Mouse (Mus musculus) myocyte (in vitro differentiated cells): ENCODE data around the gene Gsk3b. TPM values are rescaled to one million over a fixed set of nuclear protein-coding genes. Genes with fewer than 3 reads are reported as not detected.

Experiments used
- H3K27me3 ChIP-seq: one replicate; pipeline ENCODE4 v1.6.1; 2011; ENCODE audit not compliant: control insufficient read depth, insufficient read depth, insufficient read length
- H3K36me3 ChIP-seq: one replicate; pipeline ENCODE4 v1.6.1; 2011; ENCODE audit not compliant: control insufficient read depth, insufficient read depth
- H3K4me2 ChIP-seq: one replicate; pipeline ENCODE4 v1.6.1; 2011; ENCODE audit warnings: low read depth, control low read depth
- H3K4me3 ChIP-seq: one replicate; pipeline ENCODE4 v1.5.1; 2011; ENCODE audit warnings: mild to moderate bottlenecking, control low read depth, moderate library complexity
- H3K79me2 ChIP-seq: one replicate; pipeline ENCODE4 v1.6.1; 2011; ENCODE audit not compliant: control insufficient read depth, insufficient read depth
- H3ac ChIP-seq: one replicate; pipeline ENCODE4 v1.6.1; 2011; ENCODE audit not compliant: control insufficient read depth, insufficient read length
- CEBPB ChIP-seq: IDR thresholded peaks from 2 replicates; pipeline ENCODE4 v1.6.1; 2011; ENCODE audit warnings: mild to moderate bottlenecking, moderate library complexity; ENCODE audit not compliant: poor library complexity, insufficient read depth, severe bottlenecking
- E2F4 ChIP-seq: IDR thresholded peaks from one replicate; pipeline ENCODE4 v1.6.1; 2011; ENCODE audit warnings: mild to moderate bottlenecking, control low read depth, moderate library complexity; ENCODE audit not compliant: insufficient read depth
- MAX ChIP-seq: IDR thresholded peaks from one replicate; pipeline ENCODE4 v1.6.1; 2011; ENCODE audit warnings: low read depth, mild to moderate bottlenecking, control low read depth
- MYOD1 ChIP-seq, 3 experiments: IDR thresholded peaks; one replicate each; pipeline ENCODE4 v1.6.1; 2011; ENCODE audit warnings: control low read depth in 2 of 3, low read depth in 2 of 3, mild to moderate bottlenecking in 2 of 3, moderate library complexity in 1 of 3; ENCODE audit not compliant: insufficient read length in 2 of 3, control insufficient read depth in 1 of 3
- MYOG ChIP-seq, 3 experiments: IDR thresholded peaks; one replicate each; pipeline ENCODE4 v1.6.1; 2011; ENCODE audit warnings: control low read depth in 2 of 3, low read depth in 2 of 3, mild to moderate bottlenecking in 2 of 3; ENCODE audit not compliant: insufficient read length in 2 of 3, control insufficient read depth in 1 of 3, insufficient read depth in 1 of 3
- POLR2A ChIP-seq: IDR thresholded peaks from one replicate; pipeline ENCODE4 v1.6.1; 2011; ENCODE audit warnings: low read depth, mild to moderate bottlenecking, control low read depth, moderate library complexity; ENCODE audit not compliant: insufficient read length
- POLR2AphosphoS2 ChIP-seq: IDR thresholded peaks from one replicate; pipeline ENCODE4 v1.6.1; 2011; ENCODE audit warnings: low read depth, control low read depth; ENCODE audit not compliant: insufficient read length
- REST ChIP-seq: IDR thresholded peaks from one replicate; pipeline ENCODE4 v1.6.1; 2011; ENCODE audit warnings: mild to moderate bottlenecking, control low read depth, moderate library complexity; ENCODE audit not compliant: insufficient read depth, insufficient read length
- SRF ChIP-seq: IDR thresholded peaks from one replicate; pipeline ENCODE4 v1.6.1; 2011; ENCODE audit warnings: low read depth; ENCODE audit not compliant: control insufficient read depth, insufficient read length
- TCF12 ChIP-seq: IDR thresholded peaks from one replicate; pipeline ENCODE4 v1.6.1; 2011; ENCODE audit warnings: mild to moderate bottlenecking, control low read depth; ENCODE audit not compliant: poor library complexity, insufficient read depth, severe bottlenecking
- TCF3 ChIP-seq: IDR thresholded peaks from one replicate; pipeline ENCODE4 v1.6.1; 2011; ENCODE audit warnings: low read depth, control low read depth; ENCODE audit not compliant: insufficient read length
- USF1 ChIP-seq: IDR thresholded peaks from one replicate; pipeline ENCODE4 v1.6.1; 2011; ENCODE audit warnings: low read depth, mild to moderate bottlenecking, control low read depth, moderate library complexity
- polyA plus RNA-seq: library from polyadenylated mRNA; unstranded; fragments of >200 nt; fragmentation: generic; extraction: Trizol; gene quantifications from one replicate; pipeline ENCODE4 v1.2.1, GENCODE M21; 2012; ENCODE audit warnings: missing spikeins

Gsk3b gene
- polyA plus RNA-seq, result 18.7 TPM

GRCm38 (mm10) chr16:38088629-38089446 is at the start of gene Gsk3b:
TSS of gene Gsk3b (plus strand) at chr16:38089001.
- H3K4me2 ChIP-seq, result peak within 1 kb of the TSS; percentile 83
- TF ChIP-seq MAX (no peak), MYOD1 (IDR thresholded peaks at IDR 0.05; ENCODE audit: control insufficient read depth in 1 of 3, insufficient read length in 2 of 3, low read depth in 2 of 3) (peak in 1 of 3 experiments; percentile 65), TCF12 (no peak), USF1 (no peak), POLR2AphosphoS2 (peak; percentile 98), TCF3 (no peak), E2F4 (peak; percentile 32), CEBPB (no peak), SRF (no peak), MYOG (IDR thresholded peaks at IDR 0.05; ENCODE audit: control insufficient read depth in 1 of 3, insufficient read depth in 1 of 3, insufficient read length in 2 of 3, low read depth in 2 of 3) (peak in 1 of 3 experiments; percentile 11), REST (peak; percentile 30), POLR2A (peak; percentile 88)
- peak within 1 kb of the TSS; percentile 87 for H3K4me3 ChIP-seq
- peaks cover 40% of the 10 kb centered on the region for H3K79me2 ChIP-seq
- no peaks in the 10 kb centered on the region for H3K27me3 ChIP-seq
- H3K36me3 ChIP-seq, result no peaks in the 10 kb centered on the region
- peak within 1 kb of the TSS; percentile 85 for H3ac ChIP-seq

GRCm38 (mm10) chr16:38042160-38042559 is 46.6 kb upstream of the Gsk3b start:
- H3K4me3 ChIP-seq, result no peak overlapping the region
- no peak for TF ChIP-seq E2F4
- no peak for TF ChIP-seq TCF3
- no peak for TF ChIP-seq USF1
- no peak for TF ChIP-seq MYOG (IDR thresholded peaks at IDR 0.05; ENCODE audit: control insufficient read depth in 1 of 3, insufficient read depth in 1 of 3, insufficient read length in 2 of 3, low read depth in 2 of 3)
- no peak for TF ChIP-seq SRF
- TF ChIP-seq MYOD1 (IDR thresholded peaks at IDR 0.05; ENCODE audit: control insufficient read depth in 1 of 3, insufficient read length in 2 of 3, low read depth in 2 of 3), result no peak
- no peak for TF ChIP-seq POLR2AphosphoS2
- TF ChIP-seq POLR2A, result no peak
- no peak for TF ChIP-seq MAX
- no peak for TF ChIP-seq TCF12
- no peak for TF ChIP-seq CEBPB
- TF ChIP-seq REST, result no peak
- peaks cover 4% of the 10 kb centered on the region for H3K27me3 ChIP-seq
- no peak overlapping the region for H3ac ChIP-seq
- no peaks in the 10 kb centered on the region for H3K79me2 ChIP-seq
- H3K4me2 ChIP-seq, result no peak overlapping the region
- H3K36me3 ChIP-seq, result no peaks in the 10 kb centered on the region

- TF ChIP-seq SRF, result no peak
- Histone ChIP-seq H3K4me2 (no peak overlapping the region), H3K4me3 (no peak overlapping the region), H3ac (no peak overlapping the region), H3K27me3 (peaks cover 4% of the 10 kb centered on the region), H3K36me3 (no peaks in the 10 kb centered on the region), H3K79me2 (no peaks in the 10 kb centered on the region)
These were observed 44.2 kb upstream of the Gsk3b start for GRCm38 (mm10) chr16:38044551-38044950.

GRCm38 (mm10) chr16:38047781-38048558 is 40.8 kb upstream of the Gsk3b start:
- no peaks in the 10 kb centered on the region for H3K36me3 ChIP-seq
- TF ChIP-seq MAX (no peak), MYOG (IDR thresholded peaks at IDR 0.05; ENCODE audit: control insufficient read depth in 1 of 3, insufficient read depth in 1 of 3, insufficient read length in 2 of 3, low read depth in 2 of 3) (no peak), TCF12 (no peak), SRF (no peak), POLR2A (no peak), CEBPB (no peak), TCF3 (no peak), POLR2AphosphoS2 (no peak)
- no peak overlapping the region for H3K4me3 ChIP-seq
- H3K27me3 ChIP-seq, result no peaks in the 10 kb centered on the region
- no peak overlapping the region for H3K4me2 ChIP-seq
- H3ac ChIP-seq, result no peak overlapping the region
- no peaks in the 10 kb centered on the region for H3K79me2 ChIP-seq

GRCm38 (mm10) chr16:38057898-38058297 is 30.9 kb upstream of the Gsk3b start:
- Histone ChIP-seq H3K36me3 (no peaks in the 10 kb centered on the region), H3K4me2 (no peak overlapping the region), H3K27me3 (no peaks in the 10 kb centered on the region), H3K79me2 (no peaks in the 10 kb centered on the region), H3K4me3 (no peak overlapping the region), H3ac (no peak overlapping the region)
- TF ChIP-seq TCF3 (no peak), MYOG (IDR thresholded peaks at IDR 0.05; ENCODE audit: control insufficient read depth in 1 of 3, insufficient read depth in 1 of 3, insufficient read length in 2 of 3, low read depth in 2 of 3) (no peak), MAX (no peak), CEBPB (no peak), TCF12 (no peak), E2F4 (no peak), REST (no peak), MYOD1 (IDR thresholded peaks at IDR 0.05; ENCODE audit: control insufficient read depth in 1 of 3, insufficient read length in 2 of 3, low read depth in 2 of 3) (no peak), SRF (no peak), POLR2AphosphoS2 (no peak), USF1 (no peak), POLR2A (no peak)
